Mouse (Mus musculus) CH12.LX (cell line): Measurements from ENCODE around the gene Catsperz. TPM values are rescaled to one million over a fixed set of nuclear protein-coding genes. Genes with fewer than 3 reads are reported as not detected.

Experiments used
- DNase-seq: peaks from one replicate; pipeline ENCODE4 v3.0.0-alpha.2; 2013; ENCODE audit errors: extremely low read depth
- H3K27ac ChIP-seq: 2 replicates; pipeline ENCODE4 v1.5.1; 2012; ENCODE audit warnings: low read depth, mild to moderate bottlenecking, control low read depth, moderate library complexity; ENCODE audit not compliant: insufficient read depth
- H3K27me3 ChIP-seq: replicated peaks from 2 replicates; pipeline ENCODE3; 2012; ENCODE audit warnings: inconsistent platforms
- H3K36me3 ChIP-seq, 2 experiments: replicated peaks in 1 of 2; 2 replicates each; pipeline versions ENCODE3 to v1.6.1; 2012; ENCODE audit warnings: inconsistent platforms in 1 of 2, low read length in 1 of 2, mild to moderate bottlenecking in 1 of 2, mixed read lengths in 1 of 2, moderate library complexity in 1 of 2; ENCODE audit not compliant: control insufficient read depth in 1 of 2, insufficient read depth in 1 of 2
- H3K4me1 ChIP-seq, 2 experiments: 2 replicates each; pipeline ENCODE4 v1.6.1; 2012; ENCODE audit warnings: inconsistent platforms in 1 of 2, moderate library complexity in 1 of 2; ENCODE audit not compliant: insufficient read depth in 2 of 2, control insufficient read depth in 1 of 2
- H3K4me2 ChIP-seq: 2 replicates; pipeline ENCODE4 v1.6.1; 2012; ENCODE audit warnings: low read depth, mild to moderate bottlenecking, control low read depth; ENCODE audit not compliant: poor library complexity, insufficient read depth, severe bottlenecking
- H3K4me3 ChIP-seq, 3 experiments: fragments of 150-350 bp in 1 of 3; sonication (generic) in 1 of 3; replicated peaks in 1 of 3; 2 replicates each; pipeline versions ENCODE3 to v1.5.1; 2011 to 2012; ENCODE audit warnings: low read depth in 2 of 3, low read length in 2 of 3, mild to moderate bottlenecking in 2 of 3, moderate library complexity in 2 of 3, control low read depth in 1 of 3, improper control_type of control experiment in 1 of 3, inconsistent platforms in 1 of 3, mixed read lengths in 1 of 3; ENCODE audit not compliant: poor library complexity in 1 of 3
- H3K79me2 ChIP-seq: replicated peaks from 2 replicates; pipeline ENCODE4 v1.6.1; 2012; ENCODE audit warnings: mild to moderate bottlenecking, moderate library complexity; ENCODE audit not compliant: control insufficient read depth, poor library complexity, insufficient read depth, severe bottlenecking; ENCODE audit errors: extremely low read depth
- H3K9ac ChIP-seq: 2 replicates; pipeline ENCODE4 v1.6.1; 2012; ENCODE audit warnings: low read depth, mild to moderate bottlenecking, control low read depth, moderate library complexity; ENCODE audit not compliant: insufficient read depth
- H3K9me3 ChIP-seq: replicated peaks from 2 replicates; pipeline ENCODE3; 2012; ENCODE audit warnings: low read length, inconsistent platforms, mixed read lengths
- CHD1 ChIP-seq: IDR thresholded peaks from 2 replicates; pipeline ENCODE4 v1.6.1; 2012; ENCODE audit warnings: low read depth, low read length, improper control_type of control experiment, inconsistent platforms
- CTCF ChIP-seq, 2 experiments: IDR thresholded peaks in 1 of 2; conservative IDR thresholded peaks in 1 of 2; 2 replicates each; pipeline ENCODE4 v1.5.1; 2011 to 2012; ENCODE audit warnings: low read depth in 2 of 2, low read length in 2 of 2, improper control_type of control experiment in 1 of 2, inconsistent platforms in 1 of 2, mild to moderate bottlenecking in 1 of 2, moderate library complexity in 1 of 2
- JUND ChIP-seq: conservative IDR thresholded peaks from 2 replicates; pipeline ENCODE4 v1.6.1; 2011; ENCODE audit warnings: low read depth, low read length, improper control_type of control experiment
- KAT2A ChIP-seq: IDR thresholded peaks from 2 replicates; pipeline ENCODE4 v1.6.1; 2012; ENCODE audit warnings: low read length, improper control_type of control experiment, inconsistent platforms; ENCODE audit not compliant: insufficient replicate concordance
- MAX ChIP-seq: IDR thresholded peaks from 2 replicates; pipeline ENCODE4 v1.6.1; 2011; ENCODE audit warnings: low read length, improper control_type of control experiment
- MAZ ChIP-seq: IDR thresholded peaks from 2 replicates; pipeline ENCODE4 v1.6.1; 2012; ENCODE audit warnings: low read depth, mild to moderate bottlenecking, inconsistent platforms, low read length, improper control_type of control experiment, moderate library complexity
- MEF2A ChIP-seq: IDR thresholded peaks from 2 replicates; pipeline ENCODE4 v1.6.1; 2014; ENCODE audit warnings: low read depth, mild to moderate bottlenecking, inconsistent platforms, low read length, improper control_type of control experiment, borderline replicate concordance
- NELFE ChIP-seq: IDR thresholded peaks from 2 replicates; pipeline ENCODE4 v1.6.1; 2011; ENCODE audit warnings: low read depth, low read length, improper control_type of control experiment
- PAX5 ChIP-seq: IDR thresholded peaks from 2 replicates; pipeline ENCODE4 v1.6.1; 2012; ENCODE audit warnings: low read length, inconsistent platforms, mixed read lengths
- POLR2A ChIP-seq: IDR thresholded peaks from 2 replicates; pipeline ENCODE4 v1.6.1; 2011; ENCODE audit warnings: low read depth, mild to moderate bottlenecking, improper control_type of control experiment, low read length
- RAD21 ChIP-seq: IDR thresholded peaks from 2 replicates; pipeline ENCODE4 v1.6.1; 2011; ENCODE audit warnings: low read depth, mild to moderate bottlenecking, low read length, improper control_type of control experiment, moderate library complexity
- SIN3A ChIP-seq: IDR thresholded peaks from 2 replicates; pipeline ENCODE4 v1.6.1; 2012; ENCODE audit warnings: low read length, improper control_type of control experiment, inconsistent platforms
- TCF12 ChIP-seq: IDR thresholded peaks from 2 replicates; pipeline ENCODE4 v1.6.1; 2014; ENCODE audit warnings: low read depth, mild to moderate bottlenecking, inconsistent platforms, low read length, improper control_type of control experiment
- USF2 ChIP-seq: conservative IDR thresholded peaks from 2 replicates; pipeline ENCODE4 v1.6.1; 2011; ENCODE audit warnings: low read depth, low read length, improper control_type of control experiment
- dilution Hi-C: fragments of 300-500 bp; cut with MboI; formaldehyde crosslinking; loops from 2 replicates; pipeline ENCODE4 v1.14.3; 2020; ENCODE audit warnings: low sequenced_read_pairs; ENCODE audit not compliant: extremely low pct_unique_long_range_greater_than_20kb, extremely low pct_ligation_motif_present
- in situ Hi-C: fragments of 300-500 bp; cut with MboI; formaldehyde crosslinking; loops from 3 replicates; pipeline ENCODE4 v1.14.3; 2019; ENCODE audit warnings: low sequenced_read_pairs, low pct_ligation_motif_present, low pct_unique_long_range_greater_than_20kb, mixed read lengths
- polyA plus RNA-seq: library from polyadenylated mRNA; unstranded; fragments of >175 nt; gene quantifications from 2 replicates; pipeline ENCODE4 v1.2.1, GENCODE M21; 2012; ENCODE audit warnings: low read depth; ENCODE audit not compliant: insufficient read length
- total RNA-seq, 2 experiments: library from RNA; depleted of rRNA; stranded (reverse); fragments of 300-350 nt in 1 of 2; fragments of >200 nt in 1 of 2; gene quantifications; 2 replicates each; pipeline ENCODE4 v1.2.3; 2012 to 2014

Gene Catsperz
- total and polyA plus RNA-seq, 3 experiments: not detected

GRCm38 (mm10) chr19:6970460-6971085, 45.4 kb upstream of the Catsperz start:
- peaks cover 4 to 13% of the 10 kb centered on the region in 2 experiments for H3K36me3 ChIP-seq
- H3K27me3 ChIP-seq: peaks cover 3% of the 10 kb centered on the region
- peaks cover 3% of the 10 kb centered on the region; the same call in 1 of the 2 replicates for H3K79me2 ChIP-seq
- peaks cover 9 to 49% of the 10 kb centered on the region in 2 experiments for H3K4me1 ChIP-seq
- in situ Hi-C loops (no loop called here), dilution Hi-C loops (no loop called here)
- H3K9me3 ChIP-seq: no peaks in the 10 kb centered on the region
- no peak overlapping the region for H3K4me2 ChIP-seq
- no peak overlapping the region for H3K27ac ChIP-seq
- no peak for TF ChIP-seq CTCF (conservative IDR thresholded peaks at IDR 0.05 in 1 of 2, IDR thresholded peaks at IDR 0.05 in 1 of 2; ENCODE audit: low read depth in 2 of 2, low read length in 2 of 2)
- TF ChIP-seq CHD1: no peak
- TF ChIP-seq NELFE: no peak
- no peak overlapping the region for H3K9ac ChIP-seq
- H3K4me3 ChIP-seq: no peak overlapping the region
- DNase-seq: no peak

DNA sequence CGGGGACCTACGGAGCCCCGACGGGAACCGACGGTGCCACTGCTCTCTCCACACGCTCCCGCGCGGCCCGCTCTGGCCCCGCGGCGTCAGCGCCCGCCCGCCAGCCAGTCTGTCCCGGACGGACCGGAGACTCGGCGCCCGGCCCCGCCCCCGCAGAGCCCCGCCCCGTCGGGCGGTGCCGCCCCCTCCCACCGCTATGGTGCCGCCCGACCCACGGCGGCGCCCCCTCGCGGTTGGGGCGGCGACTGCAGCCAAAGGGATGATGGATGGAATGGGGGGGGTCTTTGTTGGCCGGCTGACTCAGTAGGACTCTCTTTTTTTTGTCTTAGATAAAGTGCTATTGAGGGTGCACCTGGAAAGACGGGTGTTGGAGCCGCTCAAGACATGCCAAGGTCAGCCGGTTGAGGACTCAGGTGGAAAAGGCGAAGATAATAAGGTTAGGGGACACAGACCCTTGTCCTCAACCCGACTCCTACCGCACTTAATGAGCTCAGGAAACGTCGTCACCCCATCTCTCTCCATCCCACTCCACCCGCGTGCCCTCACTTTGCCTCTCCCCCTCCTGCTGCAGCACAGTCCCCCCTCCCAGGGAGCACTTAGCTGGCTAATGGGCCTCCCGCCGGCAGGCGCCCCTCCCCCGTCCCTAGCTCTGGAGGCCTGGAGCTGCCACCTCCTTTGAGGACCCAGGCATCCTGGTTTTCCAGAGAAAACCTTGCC, 44.6 kb upstream of the Catsperz start:
- dilution Hi-C loops (no loop called here), in situ Hi-C loops (no loop called here)
- H3K9me3 ChIP-seq: no peaks in the 10 kb centered on the region
- H3K4me2 ChIP-seq: peak overlapping the region; percentile 39
- H3K4me1 ChIP-seq: peaks cover 9 to 49% of the 10 kb centered on the region in 2 experiments
- H3K4me3 ChIP-seq: peak overlapping the region; percentile 39 to 80 (median 70)
- peak overlapping the region; percentile 69; the same call in 1 of the 2 replicates for H3K9ac ChIP-seq
- 0 out of 2 replicates have a peak, but pooled peaks have one; percentile 12 for TF ChIP-seq TCF12
- no peak for TF ChIP-seq PAX5
- TF ChIP-seq MAZ: no peak
- TF ChIP-seq MAX: no peak
- TF ChIP-seq POLR2A: peak; percentile 72
- no peak for TF ChIP-seq JUND
- no peak for TF ChIP-seq RAD21
- peak; percentile 13 to 68; a peak in 2 of 4 replicates for TF ChIP-seq CTCF (conservative IDR thresholded peaks at IDR 0.05 in 1 of 2, IDR thresholded peaks at IDR 0.05 in 1 of 2; ENCODE audit: low read depth in 2 of 2, low read length in 2 of 2)
- TF ChIP-seq USF2: no peak
- TF ChIP-seq KAT2A: no peak
- no peak for TF ChIP-seq SIN3A
- TF ChIP-seq MEF2A: no peak
- H3K79me2 ChIP-seq: no peaks in the 10 kb centered on the region
- DNase-seq: no peak
- H3K27me3 ChIP-seq: peaks cover 3% of the 10 kb centered on the region
- peaks cover 4 to 21% of the 10 kb centered on the region in 2 experiments for H3K36me3 ChIP-seq
- no peak overlapping the region for H3K27ac ChIP-seq
